Mouse (Mus musculus) MEL-GATA-1-ER (cell line): ENCODE data around the gene Kif11.

Source experiments
- DNase-seq: peaks from one replicate; pipeline ENCODE4 v3.0.0-alpha.2; 2012; ENCODE audit warnings: low read depth; ENCODE audit errors: extremely low read depth

Gene Kif11

GRCm38 (mm10) chr19:37375755-37376615 is at the start of gene Kif11:
Kif11 (plus strand) TSS chr19:37376403.
- DNase-seq = peak; percentile 89

GRCm38 (mm10) chr19:37327216-37327615 is 49.0 kb upstream of the Kif11 start:
- no peak for DNase-seq

- DNase-seq = no peak
These were observed 43.5 kb upstream of the Kif11 start for GRCm38 (mm10) chr19:37332726-37333125.

GRCm38 (mm10) chr19:37333357-37333756 is 42.8 kb upstream of the Kif11 start:
- no peak for DNase-seq

DNA sequence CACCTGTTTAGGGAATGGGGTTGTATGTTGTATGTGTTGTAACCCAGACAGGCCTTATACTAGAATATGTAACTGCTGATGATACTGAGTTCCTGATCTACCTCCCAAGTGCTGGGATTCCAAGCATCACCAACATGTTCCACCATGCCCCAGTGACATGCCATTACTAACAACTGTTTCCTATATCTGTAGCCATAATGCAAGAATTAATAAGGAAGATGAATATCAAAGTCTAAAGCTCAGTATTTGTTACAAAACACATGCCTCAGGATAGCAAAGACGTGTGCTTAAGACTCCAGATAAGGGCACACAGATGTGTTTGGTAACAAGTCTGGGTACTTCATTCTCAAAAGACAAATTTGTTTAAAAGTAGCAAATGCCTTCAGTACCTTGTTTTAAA is 40.8 kb upstream of the Kif11 start:
- DNase-seq = no peak

DNA sequence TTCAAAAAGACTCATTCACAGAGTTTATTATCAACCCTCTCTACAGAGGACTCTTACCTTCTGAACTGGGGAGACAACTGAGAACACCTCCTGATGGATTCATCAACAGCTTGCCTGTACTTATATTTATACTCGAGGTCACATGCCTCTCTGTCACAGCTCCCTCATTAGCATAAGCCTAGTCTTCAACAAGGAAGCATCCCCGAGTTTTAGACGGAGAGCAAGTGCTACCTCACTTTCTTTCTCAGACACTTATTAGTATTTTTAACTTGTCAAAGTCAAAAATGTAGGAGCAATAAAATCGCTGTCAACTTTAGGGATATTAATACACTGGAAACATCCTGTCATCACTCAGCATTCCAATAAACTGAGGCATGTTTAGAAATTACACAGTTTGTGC is 38.5 kb upstream of the Kif11 start, which contains the start of gene Ide:
Ide (minus strand) TSS at position 101 of the 400 bp plus-strand sequence.
- DNase-seq = no peak

DNA sequence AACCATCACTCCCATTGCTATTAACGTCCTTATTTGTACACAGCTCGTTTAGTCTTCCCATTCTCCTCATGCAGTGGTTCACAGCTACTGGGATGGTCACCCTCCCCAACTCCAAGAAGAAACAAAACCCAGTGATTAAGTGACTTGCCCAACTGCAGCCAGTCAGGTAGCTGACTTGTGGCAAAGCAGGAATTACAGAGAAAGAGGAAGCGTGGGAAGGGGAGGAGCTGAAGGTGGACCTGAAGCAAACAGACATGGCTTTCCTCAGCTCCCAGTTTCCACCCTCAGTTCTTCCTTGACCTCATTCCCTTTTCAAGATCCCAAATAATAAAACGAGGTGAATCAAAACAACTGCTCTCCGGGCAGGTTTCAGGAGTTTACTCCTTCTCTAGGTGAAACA is 35.7 kb upstream of the Kif11 start:
- DNase-seq = no peak

DNA sequence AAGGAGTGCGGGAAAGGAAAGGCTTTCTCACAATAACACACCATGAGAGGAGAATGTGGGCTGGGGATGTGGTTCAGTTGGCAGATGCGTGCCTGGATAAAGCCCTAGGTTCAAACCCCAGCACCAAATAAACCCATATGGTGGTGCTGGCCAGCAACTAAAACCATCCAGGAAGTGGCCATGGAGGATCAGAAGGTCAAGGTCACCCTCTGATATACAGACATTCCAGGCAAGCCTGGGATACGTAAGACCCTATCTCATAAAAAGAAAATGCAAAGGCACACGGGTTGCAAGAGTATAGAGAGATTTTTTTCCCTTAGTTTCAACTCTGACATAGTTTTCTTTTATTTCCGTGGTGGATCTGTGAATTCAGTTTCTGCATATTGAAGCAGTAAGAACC is 35.3 kb upstream of the Kif11 start:
- no peak for DNase-seq

DNA sequence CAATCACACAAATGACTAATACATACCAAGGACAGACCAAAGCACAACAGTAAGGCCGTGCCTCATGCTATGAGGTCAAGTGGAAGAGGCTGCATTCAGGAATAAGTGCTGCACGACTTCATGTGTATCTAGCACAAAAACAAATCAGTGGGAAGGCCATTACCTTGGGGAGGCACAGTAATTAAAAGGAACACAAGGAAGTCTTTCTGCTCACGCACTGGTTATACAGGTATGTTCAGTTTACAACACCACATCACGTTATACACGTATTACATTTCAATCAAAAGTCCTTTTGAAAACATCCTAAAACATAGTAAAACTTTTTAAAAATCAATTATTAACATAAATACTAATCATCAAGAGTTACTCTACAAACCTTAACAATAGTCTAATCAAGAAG is 32.3 kb upstream of the Kif11 start:
- no peak for DNase-seq

DNA sequence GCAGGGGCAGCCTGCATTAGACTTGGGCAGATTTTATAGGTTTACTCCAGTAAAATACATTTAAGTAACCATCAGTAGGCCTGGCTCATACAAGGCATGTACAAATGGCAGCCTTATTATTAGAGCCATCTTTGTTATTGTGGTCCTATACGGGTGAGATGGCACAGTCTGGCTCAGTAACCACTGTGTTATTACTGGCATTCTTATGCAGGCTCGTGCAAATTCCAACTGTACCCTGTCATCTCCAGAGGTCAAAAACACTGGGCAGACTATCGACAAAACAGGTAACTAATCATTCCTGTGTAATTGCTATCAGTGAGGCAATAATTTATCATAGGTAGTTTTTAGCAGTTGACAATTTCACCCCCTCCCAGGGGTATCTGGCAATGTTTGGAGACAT is 29.9 kb upstream of the Kif11 start:
- no peak for DNase-seq

DNA sequence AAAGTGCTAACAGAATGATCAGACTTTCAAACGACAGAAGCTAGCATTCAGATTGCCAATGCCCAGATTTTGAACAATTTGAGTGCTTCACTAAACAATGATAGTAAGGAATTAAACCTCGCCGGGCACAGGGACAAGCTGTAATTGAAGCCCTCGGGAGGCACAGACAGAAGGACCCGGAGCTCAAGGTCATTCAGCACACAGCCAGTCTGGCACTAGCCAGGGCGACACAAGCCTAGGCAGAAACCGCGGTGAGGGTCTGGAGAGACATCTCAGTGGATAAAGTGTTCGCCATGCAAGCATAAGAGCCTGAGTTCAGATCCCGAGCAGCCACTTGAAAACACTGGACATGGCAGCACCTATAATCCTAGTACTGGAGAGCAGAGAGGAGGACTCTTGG is 27.9 kb upstream of the Kif11 start:
- no peak for DNase-seq

DNA sequence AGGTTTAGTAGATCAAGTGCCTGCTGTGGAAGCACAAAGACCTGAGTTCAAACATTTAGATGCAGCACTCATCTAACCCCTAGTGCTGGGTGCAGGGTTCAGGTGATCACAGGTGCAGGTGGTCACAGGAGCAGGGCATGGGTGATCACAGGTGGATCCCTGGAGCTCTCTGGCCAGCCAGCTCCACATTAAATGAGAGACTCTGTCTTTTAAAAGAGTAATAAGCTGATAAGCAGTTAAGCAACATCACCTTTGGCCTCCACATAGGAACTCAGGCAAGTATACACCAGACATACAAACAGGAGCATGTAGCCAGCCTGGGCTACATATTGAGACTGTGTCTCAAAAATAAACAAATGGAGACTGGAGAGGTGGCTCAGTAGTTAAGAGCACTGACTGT is 27.3 kb upstream of the Kif11 start:
- no peak for DNase-seq

DNA sequence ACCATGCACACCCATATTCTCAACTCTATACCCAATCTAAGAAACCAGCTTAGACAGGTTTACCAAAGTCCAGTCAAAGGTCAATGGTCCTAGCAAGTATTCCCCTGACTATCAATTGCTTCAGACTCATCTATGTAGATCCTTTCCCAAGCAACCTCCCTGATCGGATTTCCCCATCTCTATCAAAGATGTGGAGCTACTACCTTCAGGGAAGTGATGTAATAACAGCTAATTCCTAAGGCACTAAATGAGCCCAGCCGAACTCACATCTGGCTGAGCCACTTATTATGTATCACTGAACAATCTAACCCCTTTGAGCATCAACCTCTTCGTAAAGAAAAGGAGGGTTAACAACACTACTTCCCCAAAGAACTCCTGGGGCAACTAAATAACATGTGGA is 23.4 kb upstream of the Kif11 start:
- DNase-seq = no peak

- no peak for DNase-seq
These were observed 22.9 kb upstream of the Kif11 start for GRCm38 (mm10) chr19:37353331-37353730.

- DNase-seq = no peak
These were observed 16.2 kb upstream of the Kif11 start for GRCm38 (mm10) chr19:37360044-37360443.

DNA sequence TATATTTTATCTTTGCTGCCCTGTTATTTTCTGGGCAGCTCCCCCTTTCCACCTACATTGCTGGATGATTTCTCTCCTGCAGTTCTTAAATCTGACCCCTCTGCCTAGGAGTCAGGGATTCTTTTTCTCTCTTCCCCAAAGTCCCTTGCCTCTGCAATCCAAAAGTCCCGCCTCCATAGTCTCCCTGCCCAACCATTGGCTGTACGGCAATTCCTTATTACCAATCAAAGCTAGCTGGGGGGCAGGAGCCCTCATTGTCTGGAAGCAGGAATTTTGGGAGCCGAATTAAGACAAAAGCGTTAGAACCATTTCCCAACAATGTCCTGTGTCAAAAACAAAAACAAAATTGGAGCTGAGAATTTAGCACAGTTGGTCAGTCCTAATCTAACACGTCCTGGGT is 13.7 kb upstream of the Kif11 start:
- DNase-seq = no peak

DNA sequence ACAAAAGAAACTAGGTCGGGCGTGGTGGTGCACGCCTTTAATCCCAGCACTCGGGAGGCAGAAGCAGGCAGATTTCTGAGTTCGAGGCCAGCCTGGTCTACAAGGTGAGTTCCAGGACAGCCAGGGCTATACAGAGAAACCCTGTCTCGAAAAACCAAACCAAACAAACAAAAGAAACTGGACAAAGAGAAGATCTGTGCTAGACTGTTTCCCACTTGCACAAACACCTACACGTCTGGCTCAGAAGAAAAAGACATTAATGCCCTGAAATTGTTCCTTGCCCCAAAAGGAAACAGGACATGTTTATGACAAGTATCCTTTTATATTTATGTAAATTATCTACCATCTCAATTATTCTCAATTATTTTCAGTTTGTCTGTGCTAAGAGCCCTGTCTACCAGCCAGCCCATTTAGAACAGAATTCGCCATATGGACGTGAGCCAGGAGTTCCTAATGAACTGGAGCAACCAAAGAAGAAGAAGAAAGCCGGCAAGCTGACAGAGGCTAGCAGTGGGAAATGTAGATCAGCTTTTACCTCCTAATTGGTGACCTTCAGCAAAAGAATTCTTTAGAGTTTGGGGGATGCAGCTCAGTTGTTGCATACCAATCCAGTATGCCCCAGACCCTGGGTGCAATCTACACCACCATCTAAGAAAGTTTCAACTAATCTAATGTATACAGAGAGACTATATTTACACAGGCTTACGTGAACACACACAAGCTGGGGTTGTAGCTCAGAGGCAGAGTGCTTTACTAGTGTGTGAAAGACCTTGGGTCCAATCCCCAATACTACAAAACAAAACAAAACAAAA is 12.9 kb upstream of the Kif11 start:
- no peak for DNase-seq

DNA sequence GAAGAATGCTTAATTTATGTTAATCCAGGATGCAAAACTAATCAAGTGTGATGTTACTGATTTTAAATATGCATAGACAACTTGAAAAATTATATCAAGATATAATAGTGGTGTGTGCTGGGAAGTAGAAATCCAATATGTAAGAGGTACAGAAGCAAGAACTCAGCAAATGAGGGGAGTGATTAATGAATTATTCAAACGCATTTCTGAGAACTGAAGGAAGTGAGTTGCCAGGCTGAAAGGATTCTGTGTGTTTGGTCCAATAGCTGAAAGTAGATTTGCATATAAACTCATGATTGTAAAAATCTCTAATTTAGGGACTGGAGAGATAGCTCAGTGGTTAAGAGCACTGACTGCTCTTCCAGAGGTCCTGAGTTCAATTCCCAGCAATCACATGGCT is 7.2 kb upstream of the Kif11 start:
- no peak for DNase-seq

DNA sequence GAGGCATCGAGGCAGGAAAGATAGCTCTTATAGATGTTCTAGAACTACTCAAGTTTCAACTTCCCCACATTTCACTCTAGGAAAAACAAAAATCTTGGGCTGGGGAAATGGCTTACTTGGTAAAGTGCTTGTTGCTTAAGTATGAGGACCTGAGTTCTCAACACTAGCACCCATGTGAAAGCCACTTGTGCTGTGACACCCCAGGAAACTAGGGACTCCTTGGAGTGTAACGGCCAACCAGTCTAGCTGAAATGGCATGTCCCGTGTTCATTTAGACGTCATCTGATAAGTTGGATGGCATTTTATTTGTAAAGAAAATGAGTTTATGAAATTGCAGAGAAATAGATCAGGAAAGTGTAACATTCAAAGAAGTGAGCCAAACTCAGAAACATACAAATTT is 6.3 kb upstream of the Kif11 start:
- no peak for DNase-seq

DNA sequence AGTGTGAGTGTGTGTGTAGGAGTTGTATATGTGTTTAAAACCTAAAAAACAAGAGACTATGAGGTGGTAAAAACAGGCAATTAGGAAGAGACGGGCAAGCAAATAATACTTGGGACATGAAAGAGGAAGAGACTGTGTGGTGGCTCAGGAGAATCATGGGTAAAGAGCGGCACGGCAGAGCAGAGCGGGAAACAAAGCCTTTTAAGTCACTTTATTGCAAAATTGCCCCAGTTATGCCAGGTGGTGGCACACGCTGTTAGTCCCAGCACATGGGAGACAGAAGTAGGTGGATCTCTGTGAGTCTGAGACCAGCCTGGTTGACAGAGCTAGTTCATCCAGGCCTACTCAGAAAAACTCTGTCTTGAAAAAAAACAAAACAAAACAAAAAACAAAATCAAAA is 5.8 kb upstream of the Kif11 start:
- no peak for DNase-seq

GRCm38 (mm10) chr19:37374941-37375754 is 1.1 kb upstream of the Kif11 start:
- DNase-seq = peak; percentile 53

- DNase-seq = peak; percentile 23
These were observed 638 bp downstream of the Kif11 start for GRCm38 (mm10) chr19:37376841-37377240.
